Mouse (Mus musculus): ENCODE results near the gene Serpinb6c. TPM values are rescaled to one million over a fixed set of nuclear protein-coding genes. Genes with fewer than 3 reads are reported as not detected.
A peak's percentile ranks its signal among the peaks of the same experiment; 100 is the strongest.
"Not testable (repeated sequence)": the region's sequence is repeated elsewhere in the genome, so short reads cannot be mapped to it uniquely, and the experiment has no call there.

The Serpinb6c gene
- not detected in 2 replicates for polyA plus RNA-seq (2016; fragmentation: Nextera tagmentation; extraction: Ambion mirVana)

DNA sequence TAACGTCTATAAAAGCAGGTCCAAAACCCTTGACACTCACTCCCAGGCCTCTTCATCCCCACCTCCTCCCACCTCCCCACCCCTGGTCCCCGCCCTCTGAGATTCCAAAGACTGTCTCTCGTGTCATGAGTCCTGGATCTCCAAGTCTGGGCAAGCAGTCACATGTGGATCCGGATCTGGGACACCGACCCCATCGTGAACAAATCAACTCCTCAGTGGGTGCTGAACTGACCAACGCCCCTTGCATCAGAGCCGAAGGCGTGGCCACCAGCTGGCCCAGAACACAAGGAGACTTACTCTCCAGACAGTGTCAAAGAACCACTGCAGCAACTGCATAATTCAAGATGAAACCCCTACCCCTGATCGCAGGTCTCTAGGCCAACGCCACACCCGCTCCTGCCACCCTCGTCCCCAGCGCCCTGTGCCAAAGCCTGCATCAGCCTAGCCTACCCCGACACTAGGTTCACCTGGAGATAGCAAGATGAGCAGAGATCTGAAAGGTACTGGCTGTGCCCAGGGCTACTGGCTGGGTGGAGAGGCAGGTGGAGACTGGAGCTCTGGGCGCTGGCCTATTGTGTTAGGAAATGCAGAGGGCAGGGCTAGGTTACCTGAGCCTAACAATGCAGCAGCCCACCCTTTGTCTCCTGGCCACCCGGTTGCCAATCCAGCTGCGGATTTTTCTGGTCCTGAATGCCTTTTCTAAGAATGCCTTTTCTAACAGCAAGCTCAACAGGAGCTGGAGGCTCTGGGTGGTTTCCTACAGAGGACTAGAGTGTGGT, at the start of gene Serpinb6c:
Gene Serpinb6c (minus strand): TSS at position 533 of the 779 bp plus-strand sequence.
- no peaks in the 10 kb centered on the region for H3K36me3 ChIP-seq
- H3K4me1 ChIP-seq (replicated peaks), result no peaks in the 10 kb centered on the region
- no peak within 1 kb of the TSS for H3K27ac ChIP-seq
- DNase-seq (ENCODE audit: low spot score), result no peak
- H3K27me3 ChIP-seq (ENCODE audit: insufficient read depth, poor library complexity, severe bottlenecking), result no peaks in the 10 kb centered on the region
- WGBS, result 80% methylated on average over 18 of the region's 18 CpGs
- no peaks in the 10 kb centered on the region for H3K9me3 ChIP-seq
- H3K4me3 ChIP-seq, result no peak within 1 kb of the TSS

GRCm38 (mm10) chr13:33952947-33953346, 47.4 kb upstream of the Serpinb6c start:
- Histone ChIP-seq H3K36me3 (no peaks in the 10 kb centered on the region), H3K27ac (no peak overlapping the region), H3K9me3 (no peaks in the 10 kb centered on the region), H3K4me3 (no peak overlapping the region), H3K4me1 (replicated peaks) (no peaks in the 10 kb centered on the region), H3K27me3 (ENCODE audit: insufficient read depth, poor library complexity, severe bottlenecking) (no peaks in the 10 kb centered on the region)
- DNase-seq (ENCODE audit: low spot score), result no peak
- 94% methylated on average over 2 of the region's 2 CpGs for WGBS

- H3K4me1 ChIP-seq (replicated peaks), result no peaks in the 10 kb centered on the region
- no peaks in the 10 kb centered on the region for H3K36me3 ChIP-seq
- no peak overlapping the region for H3K27ac ChIP-seq
- no peaks in the 10 kb centered on the region for H3K9me3 ChIP-seq
- DNase-seq (ENCODE audit: low spot score), result no peak
- no peaks in the 10 kb centered on the region for H3K27me3 ChIP-seq (ENCODE audit: insufficient read depth, poor library complexity, severe bottlenecking)
- 84% methylated on average over 1 of the region's 1 CpGs for WGBS
- H3K4me3 ChIP-seq, result no peak overlapping the region
These were observed 46.6 kb upstream of the Serpinb6c start for GRCm38 (mm10) chr13:33952075-33952449.

DNA sequence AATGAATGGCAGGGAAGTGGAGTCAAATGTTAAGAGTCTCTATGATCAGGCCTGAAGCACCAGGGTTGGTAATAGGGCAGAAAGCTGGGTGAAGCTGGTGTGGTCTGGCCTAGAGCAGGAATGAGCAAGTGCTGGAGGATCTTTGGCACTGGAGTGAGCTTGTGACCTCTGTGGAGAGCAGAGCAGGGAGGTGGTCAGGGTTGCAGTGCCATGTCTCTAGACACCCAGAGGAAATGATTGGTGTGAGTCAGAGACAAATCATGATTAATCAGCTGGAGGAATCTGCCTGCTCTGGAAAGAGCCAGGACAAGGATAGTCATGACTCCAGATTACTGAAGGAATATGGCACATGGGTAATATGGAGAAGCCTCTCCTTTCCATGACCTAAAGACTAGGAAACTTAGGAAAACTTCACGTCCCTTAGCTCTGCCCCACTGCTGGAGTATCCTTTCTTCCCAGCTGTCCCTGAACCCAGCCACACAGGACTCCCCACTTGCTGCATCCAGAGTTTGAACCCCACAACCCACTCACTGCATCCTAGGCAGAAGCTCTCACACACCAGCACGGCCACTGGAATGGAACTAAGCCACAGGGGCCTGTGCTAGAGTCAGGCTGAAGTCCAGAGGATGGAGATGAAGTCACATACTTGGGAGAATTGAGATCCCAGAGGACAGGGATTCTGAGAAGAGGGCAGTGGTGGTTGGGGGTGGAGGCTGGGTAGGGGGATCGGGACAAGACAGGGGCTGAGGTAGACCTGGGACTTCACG, 46.0 kb upstream of the Serpinb6c start:
- Histone ChIP-seq H3K27me3 (ENCODE audit: insufficient read depth, poor library complexity, severe bottlenecking) (no peaks in the 10 kb centered on the region), H3K9me3 (no peaks in the 10 kb centered on the region), H3K4me1 (replicated peaks) (no peaks in the 10 kb centered on the region), H3K4me3 (no peak overlapping the region), H3K36me3 (no peaks in the 10 kb centered on the region), H3K27ac (no peak overlapping the region)
- WGBS, result 88% methylated on average over 4 of the region's 4 CpGs
- no peak for DNase-seq (ENCODE audit: low spot score)

DNA sequence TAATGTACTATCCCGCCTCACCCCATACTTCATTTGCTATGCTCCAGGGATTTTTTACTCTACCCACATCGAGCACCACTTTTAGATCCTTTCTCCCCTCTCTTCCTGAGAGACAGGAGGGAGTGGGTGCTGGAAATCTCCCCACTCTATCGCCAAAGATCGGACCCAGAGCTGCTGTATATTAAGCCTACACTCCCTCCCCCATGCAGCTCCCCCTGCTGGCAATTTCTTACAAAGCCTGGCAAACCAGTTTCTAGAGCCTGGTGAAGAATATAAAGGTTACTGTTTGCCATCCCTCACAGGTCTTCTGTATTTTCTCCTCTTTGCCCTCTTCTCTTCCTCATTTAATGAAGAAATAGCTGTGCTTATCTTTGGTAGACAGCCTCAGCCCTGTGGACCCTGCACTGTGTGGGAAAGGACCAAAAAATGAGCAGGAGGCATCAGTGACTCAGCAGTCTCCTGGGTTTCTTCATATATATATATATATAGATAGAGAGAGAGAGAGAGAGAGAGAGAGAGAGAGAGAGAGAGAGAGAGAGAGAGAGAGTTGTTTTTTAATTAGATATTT, 36.8 kb upstream of the Serpinb6c start:
- no peak overlapping the region for H3K27ac ChIP-seq
- 51% methylated on average over 4 of the region's 4 CpGs for WGBS
- DNase-seq (ENCODE audit: low spot score), result peak; percentile 18
- H3K36me3 ChIP-seq, result no peaks in the 10 kb centered on the region
- H3K27me3 ChIP-seq (ENCODE audit: insufficient read depth, poor library complexity, severe bottlenecking), result no peaks in the 10 kb centered on the region
- H3K4me3 ChIP-seq, result no peak overlapping the region
- H3K4me1 ChIP-seq (replicated peaks), result no peaks in the 10 kb centered on the region
- no peaks in the 10 kb centered on the region for H3K9me3 ChIP-seq

DNA sequence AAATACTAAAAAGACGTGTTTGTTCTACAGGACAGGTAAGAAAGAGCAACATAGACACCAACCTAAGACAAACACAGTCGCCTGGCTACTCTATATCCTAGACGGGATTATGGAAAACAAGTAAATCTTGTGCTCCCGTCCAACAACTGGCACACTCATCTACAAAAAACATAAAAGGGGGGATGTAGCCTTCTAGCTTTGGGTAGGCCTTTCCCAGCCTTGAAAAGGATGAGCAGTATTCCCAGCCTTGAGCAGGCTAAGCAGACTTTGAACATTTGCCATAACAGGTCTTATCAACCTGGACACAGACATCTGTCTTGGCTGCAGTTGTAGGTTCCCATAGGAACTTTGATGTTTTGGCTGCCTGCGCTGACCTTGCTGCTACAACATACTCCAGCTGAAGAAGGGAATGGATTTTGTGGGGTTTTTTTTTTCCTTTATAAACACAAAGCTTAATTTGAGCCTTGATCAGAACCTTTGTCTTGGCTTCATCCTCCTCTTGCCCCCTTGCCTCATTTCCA, 35.8 kb upstream of the Serpinb6c start:
- Histone ChIP-seq H3K9me3 (no peaks in the 10 kb centered on the region), H3K27ac (no peak overlapping the region), H3K27me3 (ENCODE audit: insufficient read depth, poor library complexity, severe bottlenecking) (peaks cover 3% of the 10 kb centered on the region; the same call in 1 of the 2 replicates), H3K4me3 (no peak overlapping the region), H3K36me3 (no peaks in the 10 kb centered on the region), H3K4me1 (replicated peaks) (peaks cover under 1% of the 10 kb centered on the region; the same call in 1 of the 2 replicates)
- no peak for DNase-seq (ENCODE audit: low spot score)
- 94% methylated on average over 5 of the region's 5 CpGs for WGBS

- not testable (repeated sequence) for H3K4me3 ChIP-seq; H3K27ac ChIP-seq; H3K27me3 ChIP-seq (ENCODE audit: insufficient read depth, poor library complexity, severe bottlenecking); DNase-seq (ENCODE audit: low spot score); H3K9me3 ChIP-seq; H3K36me3 ChIP-seq
- H3K4me1 ChIP-seq (replicated peaks), result peaks cover 13% of the 10 kb centered on the region
These were observed 32.1 kb upstream of the Serpinb6c start for GRCm38 (mm10) chr13:33937587-33937986.

DNA sequence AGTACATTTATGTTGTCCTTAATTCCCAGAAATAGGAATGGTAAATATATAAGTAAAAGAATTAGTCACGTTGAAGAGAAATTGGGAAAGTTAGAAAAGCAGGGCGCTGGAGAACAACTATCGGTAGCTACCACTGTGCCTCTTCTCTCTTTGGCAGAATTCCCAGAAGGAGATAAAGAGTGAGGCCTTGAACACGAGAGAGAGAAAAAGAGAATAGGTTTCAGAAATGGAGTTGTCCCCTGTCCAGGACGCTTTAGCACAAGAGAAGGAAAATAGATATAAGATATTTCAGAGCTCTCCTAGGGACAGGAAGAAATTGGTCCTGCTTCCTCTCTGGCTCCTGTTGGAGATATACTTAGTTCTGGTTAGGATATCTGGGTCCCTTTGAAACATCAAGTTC, 31.6 kb upstream of the Serpinb6c start:
- H3K36me3 ChIP-seq, result no peaks in the 10 kb centered on the region
- no peaks in the 10 kb centered on the region for H3K9me3 ChIP-seq
- no peak for DNase-seq (ENCODE audit: low spot score)
- WGBS, result 90% methylated on average over 5 of the region's 5 CpGs
- H3K4me1 ChIP-seq (replicated peaks), result peaks cover 13% of the 10 kb centered on the region
- peaks cover 5% of the 10 kb centered on the region for H3K27me3 ChIP-seq (ENCODE audit: insufficient read depth, poor library complexity, severe bottlenecking)
- no peak overlapping the region for H3K27ac ChIP-seq
- no peak overlapping the region for H3K4me3 ChIP-seq

DNA sequence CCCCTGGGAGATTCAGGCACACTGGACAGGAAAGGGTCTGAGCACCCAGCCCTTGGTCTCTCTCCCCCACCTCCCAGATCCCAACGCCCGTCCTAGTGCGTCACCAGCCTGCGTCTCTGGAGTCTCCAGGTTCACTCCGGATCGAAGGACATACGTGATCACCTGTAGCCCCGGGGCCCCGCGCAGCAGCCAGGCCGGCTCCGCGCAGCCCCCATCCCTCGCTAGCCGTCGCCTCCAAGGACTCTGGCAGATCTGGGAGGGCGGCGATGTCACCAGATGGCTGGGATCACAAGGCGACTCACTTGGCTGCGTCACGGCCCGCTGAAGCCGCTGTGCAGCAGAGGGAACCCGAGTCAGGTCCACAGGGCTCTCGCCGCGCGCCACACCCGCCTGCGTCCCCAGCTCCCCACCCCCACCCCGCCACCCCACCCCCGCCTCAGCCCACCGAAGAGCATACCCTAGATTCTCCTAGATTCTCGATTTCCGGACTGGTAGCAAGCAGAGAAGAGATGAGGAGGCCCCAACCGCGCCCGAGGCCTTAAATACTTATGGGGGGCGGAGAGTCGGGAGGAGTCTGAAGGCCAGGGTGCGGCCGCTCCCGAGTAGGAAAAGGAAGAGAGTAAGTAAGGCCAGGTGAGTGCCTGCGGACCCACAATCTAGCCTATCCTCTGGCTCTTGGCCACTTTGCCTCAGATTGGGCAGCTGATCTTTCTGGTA, 30.1 kb upstream of the Serpinb6c start:
- Histone ChIP-seq H3K27me3 (ENCODE audit: insufficient read depth, poor library complexity, severe bottlenecking) (peaks cover 5% of the 10 kb centered on the region), H3K36me3 (no peaks in the 10 kb centered on the region), H3K4me3 (peak overlapping the region; percentile 64), H3K27ac (peak overlapping the region; percentile 85), H3K4me1 (replicated peaks) (peaks cover 13% of the 10 kb centered on the region), H3K9me3 (no peaks in the 10 kb centered on the region)
- WGBS, result under 1% methylated on average over 44 of the region's 44 CpGs
- DNase-seq (ENCODE audit: low spot score), result peak; percentile 77

- H3K4me1 ChIP-seq (replicated peaks), result peaks cover 13% of the 10 kb centered on the region
- H3K27ac ChIP-seq, result no peak overlapping the region
- DNase-seq (ENCODE audit: low spot score), result no peak
- no peaks in the 10 kb centered on the region for H3K9me3 ChIP-seq
- 75% methylated on average over 6 of the region's 6 CpGs for WGBS
- H3K4me3 ChIP-seq, result no peak overlapping the region
- H3K27me3 ChIP-seq (ENCODE audit: insufficient read depth, poor library complexity, severe bottlenecking), result peaks cover 5% of the 10 kb centered on the region
- no peaks in the 10 kb centered on the region for H3K36me3 ChIP-seq
These were observed 29.2 kb upstream of the Serpinb6c start for GRCm38 (mm10) chr13:33934743-33935142.

- Histone ChIP-seq H3K4me3 (no peak overlapping the region), H3K27ac (no peak overlapping the region), H3K36me3 (no peaks in the 10 kb centered on the region), H3K4me1 (replicated peaks) (peaks cover 8% of the 10 kb centered on the region), H3K27me3 (ENCODE audit: insufficient read depth, poor library complexity, severe bottlenecking) (no peaks in the 10 kb centered on the region; the same call in 1 of the 2 replicates), H3K9me3 (no peaks in the 10 kb centered on the region)
- 82% methylated on average over 3 of the region's 3 CpGs for WGBS
- DNase-seq (ENCODE audit: low spot score), result no peak
These were observed 25.4 kb upstream of the Serpinb6c start for GRCm38 (mm10) chr13:33930912-33931311.

DNA sequence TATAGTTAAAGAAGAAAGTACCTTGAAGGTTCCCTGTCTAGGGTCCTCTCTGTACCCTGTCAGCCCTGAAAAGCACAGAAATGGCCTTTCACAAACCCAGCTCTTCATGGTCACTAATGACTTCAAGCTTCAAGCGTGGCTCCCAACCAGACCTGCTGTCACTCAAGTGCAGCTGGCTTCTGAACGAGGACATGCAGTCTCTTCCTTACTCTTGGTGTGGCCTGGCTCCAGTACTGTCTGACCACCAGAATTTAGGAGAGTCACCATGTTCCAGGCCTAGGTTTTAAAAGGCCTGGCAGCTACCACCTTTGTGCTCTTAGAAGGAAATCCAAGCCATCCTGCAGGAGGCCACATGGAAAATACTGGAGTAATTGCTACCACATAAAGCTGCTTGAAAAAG, 24.8 kb upstream of the Serpinb6c start:
- Histone ChIP-seq H3K27ac (no peak overlapping the region), H3K4me1 (replicated peaks) (peaks cover 2% of the 10 kb centered on the region; the same call in 1 of the 2 replicates), H3K27me3 (ENCODE audit: insufficient read depth, poor library complexity, severe bottlenecking) (no peaks in the 10 kb centered on the region; the same call in 1 of the 2 replicates), H3K4me3 (no peak overlapping the region), H3K36me3 (no peaks in the 10 kb centered on the region), H3K9me3 (no peaks in the 10 kb centered on the region)
- 82% methylated on average over 2 of the region's 2 CpGs for WGBS
- no peak for DNase-seq (ENCODE audit: low spot score)
